Mouse (Mus musculus) cerebellum, adult (tissue): Measurements from ENCODE around the gene Churc1.

Experiments used
- ATAC-seq: cut with Nextera tagmentation; 2 replicates; pipeline ENCODE4 v1.9.2; 2017; ENCODE audit warnings: mild to moderate bottlenecking, moderate library complexity, mixed read lengths; ENCODE audit not compliant: insufficient number of reproducible peaks, low FRiP score, low TSS enrichment

Gene Churc1

GRCm38 (mm10) chr12:76765354-76765851, at the start of gene Churc1, which contains the start of gene Fntb:
Churc1 (plus strand) TSS chr12:76765538.
Fntb (plus strand) TSS chr12:76765589.
- peak; percentile 80 for ATAC-seq

GRCm38 (mm10) chr12:76718384-76718783, 47.0 kb upstream of the Churc1 start:
- ATAC-seq, result no peak

- no peak for ATAC-seq
These were observed 44.8 kb upstream of the Churc1 start for GRCm38 (mm10) chr12:76720572-76720971.

- ATAC-seq, result no peak
These were observed 43.3 kb upstream of the Churc1 start for GRCm38 (mm10) chr12:76722026-76722425.

- no peak for ATAC-seq
These were observed 37.4 kb upstream of the Churc1 start for GRCm38 (mm10) chr12:76727955-76728354.

GRCm38 (mm10) chr12:76750866-76751459, 14.4 kb upstream of the Churc1 start:
- ATAC-seq, result no peak

GRCm38 (mm10) chr12:76752652-76753318, 12.6 kb upstream of the Churc1 start:
- ATAC-seq, result no peak

- ATAC-seq, result no peak; the same call in 1 of the 2 replicates
These were observed 728 bp downstream of the Churc1 start for GRCm38 (mm10) chr12:76765901-76766630.

GRCm38 (mm10) chr12:76770841-76771500, 5.6 kb downstream of the Churc1 start:
- no peak for ATAC-seq

GRCm38 (mm10) chr12:76771540-76771939, 6.2 kb downstream of the Churc1 start:
- no peak for ATAC-seq

- ATAC-seq, result no peak
These were observed 9.3 kb downstream of the Churc1 start for GRCm38 (mm10) chr12:76774652-76775051.

- ATAC-seq, result no peak
These were observed 9.8 kb downstream of the Churc1 start for GRCm38 (mm10) chr12:76775132-76775531.

GRCm38 (mm10) chr12:76776898-76777297, 11.6 kb downstream of the Churc1 start:
- ATAC-seq, result no peak

- ATAC-seq, result no peak
These were observed 12.5 kb downstream of the Churc1 start for GRCm38 (mm10) chr12:76777845-76778244.

GRCm38 (mm10) chr12:76778305-76779083, 13.2 kb downstream of the Churc1 start:
- ATAC-seq, result no peak

GRCm38 (mm10) chr12:76779951-76780350, 14.6 kb downstream of the Churc1 start:
- no peak for ATAC-seq

GRCm38 (mm10) chr12:76780639-76781468, 15.5 kb downstream of the Churc1 start:
- no peak for ATAC-seq

- ATAC-seq, result no peak
These were observed 18.8 kb downstream of the Churc1 start for GRCm38 (mm10) chr12:76784056-76784619.
